Mouse (Mus musculus) CD4-positive helper T cell, adult 2 months (primary cell): ENCODE data around the gene Zbtb8os.
A peak's percentile ranks its signal among the peaks of the same experiment; 100 is the strongest.

Experiments used
- DNase-seq: peaks from one replicate; pipeline ENCODE4 v3.0.0-alpha.2; 2012; ENCODE audit warnings: low read depth, missing footprints, low spot score

Gene Zbtb8os

GRCm38 (mm10) chr4:129376961-129377545 lies 41.6 kb downstream of the Zbtb8os start:
- peak; percentile 61 for DNase-seq

GRCm38 (mm10) chr4:129377601-129378390 lies 42.3 kb downstream of the Zbtb8os start, which contains the start of gene Zbtb8a:
TSS of gene Zbtb8a (minus strand) at chr4:129378116.
- peak; percentile 73 for DNase-seq

GRCm38 (mm10) chr4:129379805-129380204 lies 44.3 kb downstream of the Zbtb8os start:
- DNase-seq, result no peak

- no peak for DNase-seq
Measured at GRCm38 (mm10) chr4:129381148-129381547, 45.7 kb downstream of the Zbtb8os start.

GRCm38 (mm10) chr4:129382029-129382428 lies 46.5 kb downstream of the Zbtb8os start:
- no peak for DNase-seq

GRCm38 (mm10) chr4:129382488-129382887 lies 47.0 kb downstream of the Zbtb8os start:
- DNase-seq, result no peak

- no peak for DNase-seq
Measured at GRCm38 (mm10) chr4:129383586-129383985, 48.1 kb downstream of the Zbtb8os start.

GRCm38 (mm10) chr4:129384440-129384839 lies 48.9 kb downstream of the Zbtb8os start:
- DNase-seq, result no peak

- DNase-seq, result no peak
Measured at GRCm38 (mm10) chr4:129385685-129386084, 50.2 kb downstream of the Zbtb8os start.

GRCm38 (mm10) chr4:129386269-129386946 lies 50.9 kb downstream of the Zbtb8os start:
- no peak for DNase-seq

- no peak for DNase-seq
Measured at GRCm38 (mm10) chr4:129386989-129387388, 51.5 kb downstream of the Zbtb8os start.

- no peak for DNase-seq
Measured at GRCm38 (mm10) chr4:129388404-129388803, 52.9 kb downstream of the Zbtb8os start.

GRCm38 (mm10) chr4:129390216-129390743 lies 54.8 kb downstream of the Zbtb8os start:
- no peak for DNase-seq

GRCm38 (mm10) chr4:129390936-129391557 lies 55.6 kb downstream of the Zbtb8os start:
- no peak for DNase-seq

GRCm38 (mm10) chr4:129394089-129394870 lies 58.8 kb downstream of the Zbtb8os start:
- no peak for DNase-seq

- DNase-seq, result no peak
Measured at GRCm38 (mm10) chr4:129396960-129397359, 61.5 kb downstream of the Zbtb8os start.

GRCm38 (mm10) chr4:129399813-129400212 lies 64.3 kb downstream of the Zbtb8os start:
- DNase-seq, result no peak
